Mouse (Mus musculus) left cerebral cortex, postnatal 4 days (tissue): ENCODE data around the gene Ippk. TPM values are rescaled to one million over a fixed set of nuclear protein-coding genes. Genes with fewer than 3 reads are reported as not detected.

ENCODE experiments used
- DNase-seq: peaks from one replicate; pipeline ENCODE4 v3.0.0-alpha.2; 2022
- intact Hi-C: fragments of 180-260 bp; cut with DNase I; formaldehyde crosslinking; loops from one replicate; pipeline ENCODE4 v1.15.1; 2025
- total RNA-seq, 2 experiments: library from RNA; stranded (reverse); gene quantifications; 2 replicates each; pipeline ENCODE4 v1.2.3; 2021

Ippk gene
- total RNA-seq: 10 to 100 TPM; 12.7 to 12.8 TPM

DNA sequence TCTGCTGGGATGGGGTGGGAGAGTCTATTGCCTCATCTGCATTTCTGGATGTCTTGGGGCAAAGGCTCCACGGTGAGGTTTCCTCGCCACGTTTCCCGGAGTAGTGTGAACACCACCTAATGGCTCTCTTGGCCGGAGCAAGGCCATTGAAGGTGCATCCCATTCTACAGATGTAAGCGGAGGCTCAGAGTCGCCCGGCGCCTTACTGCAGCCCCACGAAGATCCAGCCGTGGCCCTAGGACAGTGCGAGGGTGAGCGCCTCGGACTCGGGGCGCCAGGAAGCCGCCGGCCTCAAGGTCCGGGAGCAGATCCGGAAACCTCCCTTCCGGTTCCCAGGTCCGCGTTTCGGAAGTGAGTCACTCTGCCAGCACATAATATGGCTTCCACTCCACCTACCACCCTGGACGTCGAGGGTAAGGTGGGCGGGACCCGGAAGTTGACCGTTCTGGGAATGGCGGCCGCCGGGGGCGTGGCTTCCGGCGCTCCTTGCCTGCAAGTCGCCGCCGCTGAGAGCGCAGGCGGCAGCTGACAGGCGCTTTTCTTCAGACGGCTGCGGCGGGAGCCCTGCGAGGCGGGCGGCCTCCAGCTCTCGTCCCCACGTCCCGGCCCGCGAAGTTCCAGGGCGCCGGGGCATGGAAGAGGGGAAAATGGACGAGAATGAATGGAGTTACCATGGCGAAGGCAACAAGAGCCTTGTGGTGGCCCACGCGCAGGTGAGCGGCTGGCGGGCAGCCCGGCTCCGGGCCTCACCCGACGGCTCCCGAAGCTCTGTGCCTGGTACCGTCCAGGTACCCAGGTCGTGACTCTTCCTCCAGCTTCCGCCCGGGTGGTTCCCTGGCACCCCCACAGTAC is at the start of gene Ippk:
TSS of gene Ippk (plus strand) at position 496 of the 852 bp plus-strand sequence.
- intact Hi-C loops: no loop called here
- DNase-seq: peak; percentile 99

DNA sequence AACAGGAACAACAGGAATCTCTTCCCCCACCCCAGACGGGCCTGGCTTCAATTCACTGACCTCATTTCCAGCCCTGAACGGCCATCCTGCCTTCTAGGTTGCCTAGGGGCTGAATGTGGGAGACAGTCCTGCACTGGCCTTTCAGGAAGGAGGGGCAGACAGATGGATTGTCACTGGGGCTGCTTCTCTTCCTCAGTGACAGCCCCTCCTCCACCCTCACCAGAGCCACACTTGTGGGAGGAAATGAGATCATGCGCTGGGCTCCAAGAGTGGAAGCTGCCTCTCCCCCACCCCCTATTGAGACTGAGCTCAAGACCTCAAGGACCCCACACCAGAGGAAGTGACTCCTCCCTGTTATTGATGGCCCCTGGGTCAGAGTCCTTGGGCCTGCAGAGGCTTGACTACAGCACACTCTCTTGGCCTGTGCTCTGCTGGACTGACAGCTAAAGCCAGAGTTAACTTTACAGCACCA is 49.6 kb upstream of the Ippk start:
- DNase-seq: no peak
- intact Hi-C loops: no loop called here

DNA sequence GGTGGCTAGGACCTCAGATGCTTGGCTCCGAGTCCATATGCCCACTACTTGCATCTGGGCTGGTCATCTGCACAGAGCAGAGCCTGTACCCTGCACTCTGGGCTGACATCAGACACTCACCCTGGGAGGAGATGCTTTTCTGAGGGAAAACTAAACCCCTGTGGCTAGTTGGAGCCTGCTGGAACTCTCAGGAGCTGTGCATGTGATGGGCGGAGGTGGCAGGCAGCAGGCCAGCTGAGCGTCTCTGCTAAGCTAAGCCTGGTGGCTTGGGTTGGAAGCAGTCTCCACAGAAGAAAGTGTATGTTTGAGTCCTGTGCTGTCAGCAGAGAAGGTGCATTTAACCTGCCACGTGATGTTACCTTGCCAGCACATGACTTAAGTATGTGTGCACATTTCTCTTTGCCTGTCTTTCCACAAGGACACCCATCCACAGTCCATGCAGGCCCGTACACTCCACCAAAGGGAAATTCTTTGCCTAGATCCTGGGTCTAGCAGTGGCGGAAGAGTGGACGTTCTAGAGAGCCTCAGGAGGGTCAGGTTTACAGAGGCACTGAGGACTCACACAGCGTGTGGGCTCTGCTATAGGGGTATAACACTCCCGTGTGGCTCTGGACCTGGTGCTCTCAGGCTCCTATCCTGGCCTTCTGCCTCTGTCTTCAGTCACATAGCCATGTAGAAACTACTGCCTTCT is 48.5 kb upstream of the Ippk start:
- no peak for DNase-seq
- intact Hi-C loops: no loop called here

DNA sequence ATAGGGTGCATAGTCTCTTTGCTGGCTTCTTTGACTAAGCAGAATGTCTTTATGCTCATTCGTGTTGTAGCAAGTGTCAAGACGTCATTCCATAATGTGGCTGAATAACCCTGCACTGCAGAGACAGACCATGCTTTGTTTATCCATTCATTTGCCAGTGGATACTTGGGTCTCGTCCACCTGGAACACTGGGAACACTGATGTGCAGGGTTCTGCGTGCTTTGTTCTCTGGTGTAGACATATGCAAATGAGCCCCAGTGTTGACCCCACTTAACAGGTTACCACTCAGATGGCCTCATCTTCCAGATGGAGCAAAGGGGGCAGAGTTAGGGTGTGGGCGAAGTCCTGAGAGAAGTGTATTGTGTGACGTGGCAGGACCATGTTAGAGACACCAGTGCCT is 46.7 kb upstream of the Ippk start:
- no peak for DNase-seq
- intact Hi-C loops: no loop called here

DNA sequence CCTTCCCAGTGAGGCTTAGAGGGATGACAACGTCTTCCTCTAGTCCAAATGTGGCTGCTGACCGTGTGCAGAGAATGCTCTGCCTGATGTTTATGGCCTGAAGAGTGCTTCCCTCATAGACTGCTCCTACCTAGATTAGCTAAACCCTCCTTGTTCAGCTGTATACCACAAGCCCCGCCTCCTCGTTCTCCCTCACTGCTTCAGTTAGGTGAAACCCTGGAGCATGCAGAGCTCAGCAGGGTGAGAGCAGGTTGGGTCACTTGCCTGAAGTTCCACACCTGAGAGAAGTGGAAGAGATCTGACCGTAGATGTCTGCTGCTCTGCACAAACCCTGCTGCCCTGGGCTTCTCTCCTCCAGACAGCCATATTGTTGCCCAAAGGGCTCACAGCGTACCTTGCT is 46.3 kb upstream of the Ippk start:
- intact Hi-C loops: no loop called here
- no peak for DNase-seq

DNA sequence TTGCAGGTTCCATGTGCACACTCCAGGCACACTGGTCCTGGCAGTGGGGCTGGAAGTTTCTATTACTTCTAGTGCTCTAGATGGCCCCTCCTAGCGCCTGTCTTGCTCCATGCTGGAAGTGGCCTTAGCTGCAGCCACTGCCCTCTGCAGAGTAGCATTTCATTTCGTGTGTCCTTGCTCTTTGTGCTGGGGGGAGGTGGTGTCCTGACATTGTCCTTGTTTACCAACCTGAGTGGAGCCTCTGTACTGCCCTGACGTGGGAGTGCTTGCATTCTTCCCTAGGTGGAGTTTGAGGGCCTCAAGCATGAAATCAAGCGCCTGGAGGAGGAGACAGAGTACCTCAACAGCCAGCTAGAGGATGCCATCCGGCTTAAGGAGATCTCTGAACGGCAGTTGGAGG is 43.4 kb upstream of the Ippk start:
- intact Hi-C loops: no loop called here
- DNase-seq: no peak

DNA sequence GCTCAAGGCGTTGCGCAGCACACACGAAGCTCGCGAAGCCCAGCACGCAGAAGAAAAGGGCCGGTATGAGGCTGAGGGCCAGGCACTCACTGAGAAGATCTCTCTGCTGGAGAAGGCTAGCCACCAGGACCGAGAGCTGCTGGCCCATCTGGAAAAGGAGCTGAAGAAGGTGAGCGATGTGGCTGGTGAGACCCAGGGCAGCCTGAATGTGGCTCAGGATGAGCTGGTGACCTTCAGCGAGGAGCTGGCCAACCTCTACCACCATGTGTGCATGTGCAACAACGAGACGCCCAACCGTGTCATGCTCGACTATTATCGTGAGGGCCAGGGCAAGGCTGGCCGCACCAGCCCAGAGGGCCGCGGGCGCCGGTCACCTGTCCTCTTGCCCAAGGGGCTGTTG is 41.7 kb upstream of the Ippk start:
- DNase-seq: no peak
- intact Hi-C loops: no loop called here

DNA sequence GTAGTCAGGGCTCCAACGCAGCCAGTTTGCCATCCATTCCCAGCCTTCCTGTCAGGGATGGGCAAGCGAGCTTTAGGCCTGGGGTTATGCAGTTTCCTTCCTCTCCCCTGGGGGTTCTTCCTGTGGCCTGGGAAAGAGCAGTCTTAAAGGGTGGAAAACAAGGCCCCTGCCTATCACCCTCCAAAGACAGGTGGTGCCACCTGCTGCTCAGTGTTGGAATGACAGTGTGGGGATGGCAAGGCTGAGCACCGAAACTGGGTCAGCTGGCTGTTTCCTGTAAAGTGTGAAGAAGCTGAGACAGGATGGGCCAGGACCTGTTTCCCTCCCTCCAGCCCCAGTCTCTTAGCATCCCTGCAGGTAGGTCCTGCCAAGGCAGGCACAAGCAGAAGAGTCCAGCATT is 39.8 kb upstream of the Ippk start:
- peak; percentile 78 for DNase-seq
- intact Hi-C loops: no loop called here

DNA sequence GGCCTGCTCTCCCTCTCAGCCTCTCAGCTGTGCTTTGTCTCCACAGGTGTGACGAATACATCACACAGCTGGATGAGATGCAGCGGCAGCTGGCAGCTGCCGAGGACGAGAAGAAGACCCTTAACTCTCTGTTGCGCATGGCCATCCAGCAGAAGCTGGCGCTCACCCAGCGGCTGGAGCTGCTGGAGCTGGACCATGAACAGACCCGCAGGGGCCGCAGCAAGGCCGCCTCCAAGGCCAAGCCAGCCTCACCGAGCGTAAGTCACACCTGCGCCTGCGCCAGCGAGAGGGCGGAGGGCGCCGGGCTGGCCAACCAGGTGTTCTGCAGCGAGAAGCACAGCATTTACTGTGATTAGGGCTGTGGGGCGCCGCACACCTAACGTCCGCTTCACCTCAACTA is 38.1 kb upstream of the Ippk start:
- intact Hi-C loops: no loop called here
- no peak for DNase-seq

DNA sequence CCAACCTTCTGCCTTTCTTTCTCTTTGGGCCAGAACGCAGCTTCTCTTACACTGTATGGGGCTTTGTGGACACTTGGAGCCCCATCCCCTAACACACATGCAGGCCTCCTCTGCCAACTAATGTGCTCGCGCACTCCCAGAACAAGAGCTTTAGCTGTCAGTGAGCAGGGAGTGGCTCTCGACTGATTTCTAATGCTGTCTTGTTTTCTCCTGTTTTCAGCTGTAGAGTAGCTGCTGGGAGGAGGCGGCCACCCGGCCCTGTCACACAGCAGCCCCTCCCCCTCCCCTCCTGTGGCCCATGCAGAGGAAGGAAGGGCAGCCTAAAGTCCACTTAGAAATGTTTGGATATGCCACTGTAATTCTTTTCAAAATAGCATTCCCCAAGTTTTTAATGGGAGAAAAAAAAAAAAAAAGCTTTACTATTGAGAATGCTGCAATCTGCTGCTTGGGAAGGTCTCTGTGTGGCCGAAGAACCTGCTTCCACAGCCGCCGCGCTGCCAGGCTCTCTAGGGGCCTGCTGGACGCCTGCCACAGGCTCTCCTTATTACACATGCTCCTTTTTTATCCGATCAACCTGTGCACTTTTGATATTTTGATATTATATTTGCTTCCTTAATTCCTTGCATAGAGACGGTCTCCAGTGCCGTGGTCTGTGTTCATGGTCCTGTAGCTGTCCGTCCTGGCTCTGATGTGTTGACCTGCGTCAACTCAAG is 36.1 kb upstream of the Ippk start:
- DNase-seq: no peak

DNA sequence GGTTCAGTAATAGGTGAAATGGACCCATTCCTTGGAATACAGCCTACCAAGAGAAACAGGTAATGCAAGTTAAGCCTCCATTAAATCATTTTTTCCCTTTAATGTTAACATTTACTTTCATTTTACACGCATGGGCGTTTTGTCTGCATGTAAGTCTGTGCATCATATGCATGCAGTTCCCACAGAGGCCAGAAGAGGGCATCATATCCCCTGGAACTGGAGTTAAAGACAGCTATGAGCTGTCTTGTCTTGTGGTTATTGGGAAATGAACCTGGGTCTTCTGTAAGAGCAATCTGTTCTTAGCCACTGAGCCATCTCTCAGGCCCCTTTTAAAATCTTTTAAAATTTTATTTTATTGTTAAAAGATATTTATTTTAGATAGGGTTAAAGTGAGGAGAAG is 29.7 kb upstream of the Ippk start:
- intact Hi-C loops: no loop called here
- DNase-seq: peak; percentile 35

More for the DNA sequence above, 36.1 kb upstream of the Ippk start:
- intact Hi-C loops: no loop called here

DNA sequence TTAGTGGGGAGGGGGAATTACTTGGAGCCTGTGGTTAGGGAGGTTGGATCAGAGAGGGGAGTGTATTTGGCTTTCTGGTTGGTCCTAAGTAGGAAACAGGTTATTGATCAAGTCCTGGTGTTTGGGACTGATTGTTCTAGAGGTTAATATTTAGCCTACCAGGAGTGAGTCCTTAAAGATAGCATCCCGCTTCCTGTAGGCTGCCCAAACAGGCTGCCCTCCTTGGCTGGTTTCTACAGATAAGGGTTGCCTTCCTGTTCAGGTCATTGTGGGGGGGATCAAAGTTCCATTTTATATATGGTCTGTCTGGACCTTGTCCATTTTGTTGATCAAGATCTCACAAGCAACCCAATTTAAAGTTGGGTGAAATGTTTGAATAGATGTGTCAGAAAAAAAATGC is 27.5 kb upstream of the Ippk start:
- DNase-seq: no peak
- intact Hi-C loops: no loop called here

DNA sequence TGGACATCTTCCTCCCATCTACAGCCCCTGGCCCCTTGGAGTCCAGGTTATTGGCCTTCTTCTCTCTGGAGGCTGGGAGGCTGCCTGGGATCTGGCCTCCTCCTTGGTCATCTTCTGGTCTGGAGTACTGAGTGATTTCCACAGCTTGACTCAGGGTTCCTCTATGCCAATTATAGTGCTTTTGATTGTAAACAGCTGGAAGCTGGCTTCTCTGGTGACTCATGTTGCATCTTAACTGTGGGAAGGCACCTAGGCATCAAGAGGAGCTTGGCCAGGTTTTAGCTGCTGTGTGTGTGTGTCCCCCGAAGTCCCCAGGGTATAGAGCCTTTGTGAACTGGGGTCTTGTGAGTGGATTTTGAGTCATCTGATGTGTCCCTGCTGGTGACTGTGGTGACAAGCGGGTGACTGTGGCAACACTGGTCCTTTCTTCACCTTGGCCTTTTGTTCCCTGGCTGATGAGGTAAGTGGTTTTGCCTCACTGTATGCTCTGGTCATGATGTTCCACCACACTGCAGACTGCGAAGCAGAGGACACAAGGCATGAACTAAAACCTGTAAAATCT is 26.1 kb upstream of the Ippk start:
- intact Hi-C loops: no loop called here

DNA sequence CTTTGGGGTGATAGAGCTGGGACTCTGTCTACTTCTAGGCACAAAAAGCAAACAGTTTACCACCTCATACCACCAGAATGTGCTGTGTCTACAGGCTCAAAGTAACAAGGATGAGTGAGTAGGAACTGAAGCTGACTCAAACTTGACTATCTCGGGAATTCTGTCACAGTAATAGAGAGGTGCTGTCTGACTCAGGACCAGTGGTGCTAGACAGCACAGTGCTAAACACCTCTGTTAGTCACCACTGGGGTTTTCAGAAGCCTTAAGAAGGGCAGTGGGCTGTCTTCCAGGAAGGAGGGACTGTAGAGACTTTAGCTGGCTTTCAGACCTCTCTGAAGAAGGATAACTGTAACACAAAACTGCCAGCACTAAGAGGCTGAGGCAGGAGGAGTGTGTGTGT is 24.3 kb upstream of the Ippk start:
- no peak for DNase-seq
- intact Hi-C loops: no loop called here

More for the DNA sequence above, 26.1 kb upstream of the Ippk start:
- DNase-seq: no peak

DNA sequence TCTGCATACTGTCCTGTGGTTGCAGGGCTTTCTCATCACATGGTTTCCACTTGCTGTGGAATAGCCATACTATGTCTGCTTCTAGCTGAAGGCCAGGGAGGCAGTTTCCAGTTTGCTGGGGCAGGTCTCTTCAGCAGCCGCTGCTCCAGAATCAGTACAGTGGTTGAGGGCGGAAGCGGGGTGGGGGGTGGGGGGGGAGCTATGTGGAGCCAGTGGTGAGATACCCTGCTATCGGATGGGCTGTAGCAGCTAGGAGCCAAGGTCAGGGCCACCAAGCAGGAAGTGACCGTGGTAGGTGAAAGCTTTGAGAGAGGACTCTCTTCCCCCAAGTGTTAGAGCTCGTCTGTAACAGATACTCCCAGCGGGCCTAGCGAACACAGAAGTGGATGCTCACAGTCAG is 22.9 kb upstream of the Ippk start:
- DNase-seq: no peak
- intact Hi-C loops: no loop called here

DNA sequence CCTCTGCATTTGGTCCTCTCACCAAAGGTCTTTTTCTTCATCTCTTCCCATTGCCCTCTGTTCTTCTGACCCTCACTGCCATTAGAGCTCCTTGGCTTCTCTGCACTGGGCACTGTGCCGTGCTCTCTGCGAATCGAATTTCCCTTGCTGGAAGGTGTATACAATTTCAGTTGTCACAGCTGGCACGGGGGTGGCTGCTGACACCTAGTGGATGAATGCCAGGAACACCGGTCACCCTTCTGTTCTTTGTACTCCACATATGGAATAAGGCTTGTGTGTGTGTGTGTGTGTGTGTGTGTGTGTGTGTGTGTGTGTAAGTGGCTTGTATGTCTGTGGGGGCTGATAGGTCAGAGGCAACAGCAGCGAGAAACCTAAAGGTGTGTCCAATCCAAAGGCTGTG is 20.9 kb upstream of the Ippk start:
- intact Hi-C loops: no loop called here
- DNase-seq: peak; percentile 31

DNA sequence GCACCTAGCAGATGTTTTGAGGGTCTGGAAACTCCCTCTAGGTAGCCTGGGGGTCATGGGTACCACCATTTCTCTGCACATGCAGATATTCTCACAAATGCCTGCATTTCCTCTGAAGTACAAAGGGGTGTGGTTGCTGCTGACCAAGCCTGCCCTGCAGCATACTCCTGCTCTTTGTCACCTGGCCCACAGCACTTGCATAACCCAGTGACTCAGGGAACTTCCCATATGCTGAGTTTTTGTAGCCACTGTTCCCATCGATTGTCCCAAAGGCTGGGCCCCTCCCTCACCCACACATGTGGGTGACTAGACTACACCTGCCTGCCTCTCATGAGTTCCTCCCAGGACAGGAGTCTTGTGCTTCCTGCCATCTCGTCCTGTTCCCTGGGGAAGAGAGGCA is 18.4 kb upstream of the Ippk start:
- DNase-seq: no peak
- intact Hi-C loops: no loop called here

DNA sequence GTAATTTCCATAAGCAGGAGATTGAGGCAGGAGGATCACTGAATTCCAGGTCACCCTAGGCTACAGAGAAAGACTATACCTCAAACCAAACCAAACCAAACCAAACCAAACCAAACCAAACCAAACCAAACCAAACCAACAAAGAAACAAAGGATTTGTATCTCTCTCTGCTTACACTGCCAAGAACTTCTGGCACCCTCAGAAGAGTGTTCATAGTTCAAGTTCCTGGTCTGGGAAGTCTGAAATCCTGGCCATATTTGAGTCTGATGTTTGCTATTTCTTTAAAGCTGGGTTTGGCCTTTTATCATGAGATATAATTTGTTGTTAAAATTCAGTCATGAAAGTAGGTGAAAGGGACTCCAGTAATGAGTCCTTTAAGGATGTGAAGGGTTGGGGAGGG is 13.3 kb upstream of the Ippk start:
- DNase-seq: no peak
- intact Hi-C loops: no loop called here

DNA sequence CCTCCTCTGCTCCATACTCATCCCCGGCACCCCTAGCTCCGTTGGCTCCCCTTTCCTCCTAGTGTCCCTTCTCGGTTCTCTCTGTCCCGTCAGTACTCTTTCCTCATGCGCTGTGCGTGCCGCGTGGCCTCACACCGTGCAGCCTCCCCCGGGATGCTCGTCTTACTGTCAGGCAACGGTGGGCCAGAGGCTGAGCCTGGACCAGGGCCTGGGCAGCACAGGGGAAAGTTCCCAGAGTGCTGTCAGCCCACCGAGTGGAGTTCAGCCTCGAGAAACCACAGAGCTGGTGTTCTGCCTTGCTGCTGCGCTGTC is 513 bp downstream of the Ippk start:
- intact Hi-C loops: no loop called here
- peak; percentile 34 for DNase-seq

DNA sequence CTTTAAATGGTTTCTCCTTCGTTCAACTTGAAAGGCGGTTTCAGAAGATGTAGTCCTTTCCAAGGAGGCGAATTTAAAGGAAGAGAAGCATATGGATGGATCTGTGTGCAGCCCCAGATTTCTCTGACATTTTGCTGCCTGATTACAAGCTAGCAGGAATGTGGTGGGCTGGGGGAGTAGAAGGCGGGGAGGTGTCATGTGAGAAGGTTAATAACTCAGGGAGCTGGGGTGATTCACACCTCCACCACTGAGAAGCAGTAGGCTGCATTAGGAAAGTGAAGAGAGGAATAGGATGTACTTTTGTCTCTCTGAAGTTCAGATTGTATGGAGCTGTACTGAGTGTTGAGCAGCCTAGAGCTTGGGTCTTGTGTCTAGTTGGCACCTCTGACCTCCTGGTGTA is 910 bp downstream of the Ippk start:
- intact Hi-C loops: no loop called here
- DNase-seq: no peak

DNA sequence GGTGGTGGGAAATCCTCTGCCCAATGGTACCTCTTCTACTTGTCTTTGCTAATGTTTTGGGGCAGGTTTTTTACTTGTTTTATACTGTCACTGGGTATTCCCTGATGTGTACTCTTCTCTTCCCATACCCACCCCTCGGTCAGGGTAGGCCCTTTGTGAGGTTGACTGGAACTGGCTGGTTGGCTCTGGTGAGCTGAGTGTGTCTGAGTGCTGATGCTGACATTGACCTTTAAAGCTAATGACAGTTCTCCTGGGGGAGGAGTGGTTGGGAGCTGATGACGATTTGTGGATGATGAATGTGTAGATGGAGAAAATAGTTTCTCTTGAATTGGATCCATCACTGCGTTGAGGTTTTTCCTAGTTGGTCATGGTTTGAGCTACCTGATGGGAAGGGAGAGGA is 5.7 kb downstream of the Ippk start:
- intact Hi-C loops: no loop called here

More for the DNA sequence above, 5.7 kb downstream of the Ippk start:
- no peak for DNase-seq
